Mouse (Mus musculus) CH12.LX (cell line): ENCODE results near the gene Pdia2.

Source experiments
- CTCF ChIP-seq, 2 experiments: IDR thresholded peaks in 1 of 2; conservative IDR thresholded peaks in 1 of 2; 2 replicates each; pipeline ENCODE4 v1.5.1; 2011 to 2012; ENCODE audit warnings: low read depth in 2 of 2, low read length in 2 of 2, improper control_type of control experiment in 1 of 2, inconsistent platforms in 1 of 2, mild to moderate bottlenecking in 1 of 2, moderate library complexity in 1 of 2
- E2F4 ChIP-seq: IDR thresholded peaks from 2 replicates; pipeline ENCODE4 v1.6.1; 2011; ENCODE audit warnings: low read depth, low read length, improper control_type of control experiment; ENCODE audit not compliant: insufficient replicate concordance
- ELF1 ChIP-seq: IDR thresholded peaks from 2 replicates; pipeline ENCODE4 v1.6.1; 2014; ENCODE audit warnings: low read depth, mild to moderate bottlenecking, inconsistent platforms, low read length, improper control_type of control experiment
- IRF4 ChIP-seq: IDR thresholded peaks from 2 replicates; pipeline ENCODE4 v1.6.1; 2014; ENCODE audit warnings: low read depth, mild to moderate bottlenecking, inconsistent platforms, low read length, improper control_type of control experiment
- NRF1 ChIP-seq: IDR thresholded peaks from 2 replicates; pipeline ENCODE4 v1.6.1; 2014; ENCODE audit warnings: low read depth, mild to moderate bottlenecking, inconsistent platforms, low read length, improper control_type of control experiment, moderate library complexity
- POLR2A ChIP-seq: IDR thresholded peaks from 2 replicates; pipeline ENCODE4 v1.6.1; 2011; ENCODE audit warnings: low read depth, mild to moderate bottlenecking, improper control_type of control experiment, low read length
- TCF12 ChIP-seq: IDR thresholded peaks from 2 replicates; pipeline ENCODE4 v1.6.1; 2014; ENCODE audit warnings: low read depth, mild to moderate bottlenecking, inconsistent platforms, low read length, improper control_type of control experiment
- USF2 ChIP-seq: conservative IDR thresholded peaks from 2 replicates; pipeline ENCODE4 v1.6.1; 2011; ENCODE audit warnings: low read depth, low read length, improper control_type of control experiment
- ZMIZ1 ChIP-seq: IDR thresholded peaks from 2 replicates; pipeline ENCODE4 v1.6.1; 2012; ENCODE audit warnings: low read depth, mild to moderate bottlenecking, inconsistent platforms, low read length, improper control_type of control experiment
- ZNF384 ChIP-seq: IDR thresholded peaks from 2 replicates; pipeline ENCODE4 v1.6.1; 2012; ENCODE audit warnings: low read depth, low read length, improper control_type of control experiment, inconsistent platforms

DNA sequence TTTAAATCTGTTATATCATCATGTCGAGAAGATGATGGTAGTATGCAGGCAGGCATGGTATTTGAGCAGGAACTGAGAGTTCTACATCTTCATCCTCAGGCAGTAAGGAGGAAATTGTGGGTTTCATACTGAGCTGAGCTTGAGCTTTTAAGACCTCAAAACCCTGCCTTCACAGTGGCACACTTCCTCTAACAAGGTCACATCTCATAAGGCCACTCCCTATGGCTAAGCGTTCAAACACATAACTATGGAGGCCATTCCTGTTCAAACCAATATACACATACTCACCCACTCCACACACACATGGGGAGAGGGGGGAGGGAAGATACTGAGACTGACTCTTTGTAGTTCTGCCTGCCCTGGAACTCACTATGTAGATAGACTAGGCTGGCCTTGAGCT is 30.8 kb downstream of the Pdia2 start:
- TF ChIP-seq TCF12 = peak; percentile 54; the same call in 1 of the 2 replicates
- peak; percentile 91 for TF ChIP-seq IRF4
- no peak for TF ChIP-seq POLR2A
- TF ChIP-seq USF2 = no peak
- TF ChIP-seq ELF1 = peak; percentile 70
- no peak for TF ChIP-seq CTCF (conservative IDR thresholded peaks at IDR 0.05 in 1 of 2, IDR thresholded peaks at IDR 0.05 in 1 of 2; ENCODE audit: low read depth in 2 of 2, low read length in 2 of 2)
- TF ChIP-seq NRF1 = no peak
- TF ChIP-seq ZNF384 = no peak
- no peak for TF ChIP-seq ZMIZ1
- TF ChIP-seq E2F4 = no peak
